Mouse (Mus musculus) liver, adult 2 months (tissue): ENCODE results near the gene Stac.

ENCODE experiments used
- CTCF ChIP-seq: fragments of 200-500 bp; IDR thresholded peaks from 2 replicates; pipeline ENCODE4 v1.5.1; 2011; ENCODE audit warnings: low read depth, low read length, control low read depth
- POLR2A ChIP-seq: fragments of 200-500 bp; IDR thresholded peaks from 2 replicates; pipeline ENCODE4 v1.6.1; 2011; ENCODE audit warnings: low read length, control low read depth; ENCODE audit not compliant: insufficient read depth; ENCODE audit errors: extremely low read depth

- TF ChIP-seq POLR2A (no peak), CTCF (no peak)
Measured at GRCm38 (mm10) chr9:111655066-111655465, 35.1 kb downstream of the Stac start.
